Mouse (Mus musculus) regulatory T cell (primary cell): Measurements from ENCODE around the gene Phxr2.
"Not testable (repeated sequence)": the region's sequence is repeated elsewhere in the genome, so short reads cannot be mapped to it uniquely, and the experiment has no call there.

Source experiments
- in situ Hi-C: fragments of 300-600 bp; cut with MboI, MseI; formaldehyde crosslinking; loops from one replicate; pipeline ENCODE4 v1.15.1; 2025; ENCODE audit warnings: high pct_unique_total_duplicates

Gene Phxr2

DNA sequence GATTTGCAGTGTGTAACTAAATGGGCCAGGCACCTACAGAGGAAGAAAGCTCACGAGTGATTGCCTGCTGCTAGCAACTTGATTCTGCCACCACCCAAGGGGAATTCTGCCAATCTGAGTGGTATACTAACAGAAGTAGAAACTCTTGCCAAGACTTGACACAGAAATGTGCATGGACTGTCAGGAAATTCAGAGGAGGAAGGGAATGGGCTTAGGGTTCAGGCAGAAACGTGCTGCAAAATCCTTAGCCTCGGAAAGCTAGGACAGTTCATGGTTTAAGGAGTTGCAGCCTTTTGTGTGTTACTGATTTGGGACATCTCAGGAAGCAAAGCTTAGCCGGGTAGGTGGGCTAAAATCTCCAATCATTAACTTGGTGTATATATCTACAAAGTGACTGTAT lies at the start of gene Phxr2:
Phxr2 (minus strand) TSS at position 101 of the 400 bp plus-strand sequence.
- in situ Hi-C loops = no loop called here

DNA sequence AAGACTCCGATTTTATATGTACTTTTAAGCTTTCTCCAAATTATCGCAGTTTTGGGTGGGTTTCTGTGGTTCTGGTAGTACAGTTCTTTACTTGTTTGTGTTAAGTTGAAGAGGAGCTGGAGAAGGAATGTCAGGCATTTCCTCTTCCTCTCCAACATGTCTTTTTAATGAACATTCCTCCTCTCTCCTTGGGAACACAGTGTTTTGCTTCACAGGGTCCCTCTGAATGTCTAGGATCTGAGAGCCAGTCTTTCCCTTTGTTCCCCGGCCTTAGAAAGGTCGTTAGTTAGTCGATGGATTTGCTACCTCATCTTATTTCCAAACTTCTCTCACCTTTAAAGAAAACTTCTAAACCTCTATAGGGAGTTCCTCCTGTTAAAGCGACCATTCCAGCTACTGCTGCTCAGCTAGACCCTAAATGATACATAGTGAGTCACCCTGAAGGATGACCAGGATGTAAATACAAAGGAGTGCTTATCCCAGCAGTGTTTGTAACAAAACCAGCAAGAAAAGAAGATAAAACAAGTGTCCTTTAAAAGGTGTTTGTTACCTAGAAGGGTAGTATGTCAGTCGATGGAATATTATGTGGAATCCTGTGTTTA lies 46.9 kb upstream of the Phxr2 start:
- in situ Hi-C loops = no loop called here

DNA sequence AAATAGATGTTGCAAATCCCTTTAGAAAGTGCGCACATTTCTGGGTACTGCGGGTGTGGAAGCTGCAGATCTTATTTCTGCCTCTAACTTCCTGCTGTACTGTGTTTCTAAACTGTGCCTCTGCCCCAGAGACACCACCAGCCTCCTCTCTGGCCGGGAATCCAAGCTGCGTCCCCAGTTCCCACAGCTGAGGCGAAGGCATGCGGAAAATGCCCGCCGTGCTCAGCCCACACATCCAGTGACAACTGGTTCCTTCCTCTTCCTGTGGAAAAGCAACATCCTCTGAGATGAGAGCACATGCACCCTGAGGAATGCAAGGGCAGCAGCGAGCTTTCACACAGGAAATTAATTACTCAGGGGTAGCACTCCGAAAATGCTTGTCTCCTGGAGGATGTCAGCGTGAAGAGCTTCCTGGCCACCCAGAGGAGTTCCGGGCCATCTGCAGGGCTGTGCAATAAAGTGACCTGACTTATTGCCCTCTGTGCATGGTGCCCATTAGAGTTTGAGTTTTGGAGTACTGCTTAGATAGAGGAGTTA lies 45.9 kb upstream of the Phxr2 start:
- in situ Hi-C loops = no loop called here

DNA sequence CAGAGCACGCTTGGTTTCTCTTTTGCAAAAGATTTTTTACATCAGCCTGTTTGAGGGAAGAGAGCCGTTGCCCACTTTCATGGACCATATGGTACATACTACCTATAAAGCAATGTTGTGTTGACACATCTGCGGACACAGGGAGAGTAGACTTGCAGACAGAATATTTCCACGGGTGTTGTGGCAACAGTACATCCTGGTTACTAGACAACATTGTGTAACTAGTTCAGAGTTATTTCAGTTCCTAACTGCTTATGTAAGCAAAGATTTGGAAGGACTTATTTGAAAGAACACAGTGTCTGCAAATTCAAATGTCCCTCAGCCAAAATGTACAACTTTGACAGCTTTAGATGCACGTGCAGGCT lies 43.6 kb upstream of the Phxr2 start:
- in situ Hi-C loops = loop anchor here (10.0 kb wide), 1 partner anchor 445 kb away; no protein-coding TSS in a partner anchor

DNA sequence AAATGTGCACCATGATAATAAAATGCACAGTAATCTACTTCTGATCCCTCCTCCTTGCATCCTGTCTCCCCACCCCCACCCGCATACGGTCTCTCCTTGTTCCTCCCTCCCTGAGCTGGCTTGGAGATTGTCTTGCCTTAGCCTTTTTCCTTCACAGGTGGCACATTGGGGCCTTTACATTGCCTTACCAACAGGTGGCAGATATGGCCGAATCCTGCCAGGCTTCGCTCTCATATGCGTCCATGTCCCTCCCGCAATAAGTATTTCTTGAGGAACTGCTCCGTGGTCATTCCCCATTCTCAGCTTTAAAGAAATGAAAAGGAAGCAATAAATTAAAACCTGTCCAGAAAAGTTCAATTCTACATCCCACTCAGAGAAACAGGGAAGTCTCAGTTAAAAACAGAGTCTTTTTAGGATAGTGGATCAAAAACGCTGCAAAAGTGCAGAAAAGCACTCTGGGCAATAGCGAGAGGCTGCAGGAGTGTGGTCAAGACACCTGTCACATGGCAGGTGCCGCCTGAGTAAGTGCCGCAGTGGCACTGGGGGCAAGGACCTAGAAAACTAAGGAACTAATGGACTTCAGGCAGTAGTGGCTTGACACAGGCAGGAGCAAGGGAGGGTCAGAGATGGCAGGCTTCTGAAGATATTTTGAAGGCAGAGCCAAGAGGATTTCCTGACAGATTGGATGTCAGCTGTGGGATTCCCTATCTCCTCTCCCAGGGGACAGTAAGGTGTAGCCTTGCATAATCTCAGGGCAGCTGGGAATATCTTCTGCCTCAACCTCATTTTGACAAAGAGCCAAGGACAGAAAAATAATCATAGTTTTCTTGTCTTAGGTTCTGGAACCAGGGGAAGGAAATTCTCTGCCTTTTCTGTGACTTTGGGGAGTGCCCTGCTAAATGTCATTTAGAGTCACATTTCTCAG lies 43.0 kb upstream of the Phxr2 start:
- in situ Hi-C loops = loop anchor here (10.0 kb wide), 1 partner anchor 446 kb away; no protein-coding TSS in a partner anchor

DNA sequence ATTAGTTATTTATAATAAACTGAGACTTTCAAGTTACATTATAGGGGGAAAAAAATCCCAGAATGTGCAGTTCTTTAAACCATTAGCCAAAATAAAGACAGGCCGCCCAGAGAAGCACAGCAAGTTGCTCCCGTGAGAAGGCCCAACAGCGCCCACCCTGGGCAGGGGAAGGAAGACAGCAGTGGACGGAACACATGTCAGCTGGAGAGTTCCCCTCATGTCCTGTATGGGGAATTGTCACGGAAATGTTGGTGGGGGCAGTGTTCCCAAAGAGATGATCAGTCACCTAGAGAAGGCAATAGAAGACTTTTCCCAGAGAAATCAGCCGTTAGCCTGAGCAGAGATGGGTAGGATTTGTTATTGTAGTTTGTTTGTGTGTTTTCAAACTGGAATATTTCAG lies 42.3 kb upstream of the Phxr2 start:
- in situ Hi-C loops = loop anchor here (10.0 kb wide), 1 partner anchor 446 kb away; no protein-coding TSS in a partner anchor

DNA sequence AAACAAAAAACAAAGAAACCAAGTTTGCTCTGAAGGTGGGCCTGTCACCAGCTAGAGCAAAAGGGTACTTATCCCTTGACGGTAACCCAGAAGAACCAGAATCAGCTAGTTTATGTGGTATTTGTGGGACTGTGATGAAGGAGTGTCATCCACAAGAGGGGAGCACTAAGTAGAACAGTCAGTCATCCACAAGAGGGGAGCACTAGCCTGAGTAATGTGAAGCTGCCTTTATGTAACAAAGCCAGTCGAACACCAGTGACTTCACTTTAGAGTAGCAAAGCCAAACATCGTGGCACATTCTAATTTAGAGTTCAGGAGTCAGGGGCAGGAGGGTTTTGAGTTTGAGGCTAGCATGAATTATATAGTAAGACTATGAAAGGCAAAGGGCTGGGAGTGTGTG lies 40.3 kb upstream of the Phxr2 start:
- in situ Hi-C loops = loop anchor here (10.0 kb wide), 1 partner anchor 448 kb away; no protein-coding TSS in a partner anchor

DNA sequence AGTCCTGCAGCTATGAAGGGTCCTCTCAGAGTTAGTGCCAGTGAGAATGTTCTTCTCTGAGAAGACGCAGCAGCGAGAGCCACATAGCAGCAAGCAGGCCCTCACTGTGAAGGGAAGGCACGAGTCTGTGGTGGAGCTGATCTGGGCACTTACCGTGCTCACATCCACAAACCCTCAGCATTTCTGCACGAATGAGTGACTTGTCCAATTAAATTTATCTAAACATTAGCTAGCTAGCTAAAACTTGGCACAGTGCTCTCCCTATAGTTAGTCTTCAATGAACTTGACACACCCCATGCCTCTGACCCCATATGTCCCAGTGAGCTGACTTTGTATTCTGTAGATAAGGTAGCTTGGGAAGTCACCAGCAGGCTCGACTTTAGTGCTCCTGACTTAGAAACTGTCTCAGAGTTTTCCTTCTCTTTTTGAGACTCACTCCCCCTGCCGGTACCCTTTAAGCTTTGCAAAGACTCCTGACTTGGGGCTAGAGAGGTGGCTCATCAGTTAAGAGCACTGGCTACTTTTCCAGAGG lies 39.7 kb upstream of the Phxr2 start:
- in situ Hi-C loops = loop anchor here (10.0 kb wide), 1 partner anchor 449 kb away; no protein-coding TSS in a partner anchor

DNA sequence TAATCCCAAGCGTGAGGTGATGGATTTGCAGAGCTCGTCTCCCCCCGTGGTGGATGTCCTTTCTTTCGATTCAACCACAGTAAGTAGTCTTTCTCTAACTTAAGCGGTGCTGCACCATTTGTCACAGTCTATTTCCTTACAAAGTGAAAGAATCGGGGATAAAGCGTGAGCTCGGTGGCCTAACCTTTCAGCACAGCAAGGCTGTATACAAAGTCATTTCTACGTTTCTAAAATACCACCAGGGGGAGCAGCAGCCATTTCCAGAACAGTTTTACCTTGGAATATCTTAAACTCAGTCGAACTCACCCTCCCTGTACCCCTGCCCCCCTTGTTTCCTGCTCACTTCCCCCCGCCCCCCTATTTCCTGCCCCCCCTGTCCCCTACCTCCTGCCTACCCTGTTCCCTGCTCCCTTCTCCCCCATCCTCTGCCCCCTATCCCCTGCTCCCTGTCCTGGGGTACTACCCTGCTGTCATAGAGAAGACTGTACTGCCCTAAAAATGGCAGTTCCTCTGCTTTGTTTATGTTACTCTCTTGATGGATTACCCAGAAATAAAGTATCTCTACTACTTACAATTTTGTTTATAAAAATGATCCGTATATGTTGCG lies 38.8 kb upstream of the Phxr2 start:
- in situ Hi-C loops = loop anchor here (10.0 kb wide), 1 partner anchor 450 kb away; no protein-coding TSS in a partner anchor

DNA sequence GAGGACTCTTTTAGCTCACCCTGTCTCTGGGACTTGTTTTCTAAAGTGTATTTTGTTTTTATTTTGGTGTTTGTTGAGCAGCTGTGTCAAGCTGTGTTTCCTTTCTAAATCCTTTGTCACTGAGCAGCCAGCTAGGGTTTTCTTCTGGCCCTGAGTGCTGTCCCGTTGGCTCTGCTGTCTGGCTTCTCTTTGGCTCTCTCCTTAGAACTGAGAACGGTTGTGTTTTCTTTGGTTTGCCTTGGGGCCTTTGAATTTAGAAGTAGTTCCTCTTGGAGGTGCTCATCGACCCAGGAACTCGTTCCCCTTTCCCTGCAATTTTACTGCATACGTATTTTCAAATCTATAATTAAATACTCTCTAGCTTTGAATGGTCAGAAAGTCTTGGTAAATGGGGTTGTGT lies 36.9 kb upstream of the Phxr2 start:
- in situ Hi-C loops = loop anchor here (10.0 kb wide), 1 partner anchor 452 kb away; no protein-coding TSS in a partner anchor

DNA sequence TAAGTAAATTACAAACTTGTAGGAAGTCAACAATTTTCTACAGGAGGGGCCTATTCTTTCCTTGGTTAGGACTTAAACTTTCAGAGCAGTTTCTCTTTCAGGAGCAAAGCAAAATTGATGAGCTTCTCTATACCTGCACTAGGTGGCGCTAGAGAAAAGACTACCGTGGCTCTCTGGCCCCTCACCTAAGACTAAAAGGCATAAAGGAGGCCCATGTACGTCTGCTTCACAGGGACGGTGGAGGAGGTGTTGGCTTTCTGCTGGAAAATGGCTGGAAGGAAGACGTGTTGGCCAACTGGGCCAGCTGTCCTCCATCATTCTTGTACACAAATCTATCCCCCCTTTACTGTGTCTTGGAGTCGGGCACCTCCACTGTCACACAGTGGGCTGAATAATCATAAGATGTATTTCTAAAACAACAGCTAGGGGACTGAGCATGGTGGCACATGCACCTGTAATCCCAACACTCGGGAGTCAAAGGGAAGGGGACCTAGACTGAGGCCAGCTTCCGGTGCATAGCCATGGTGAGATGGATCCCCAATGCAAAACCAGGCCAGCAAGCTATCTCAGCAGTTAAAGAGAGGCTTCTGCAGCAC lies 36.0 kb upstream of the Phxr2 start:
- in situ Hi-C loops = loop anchor here (10.0 kb wide), 1 partner anchor 453 kb away; no protein-coding TSS in a partner anchor

DNA sequence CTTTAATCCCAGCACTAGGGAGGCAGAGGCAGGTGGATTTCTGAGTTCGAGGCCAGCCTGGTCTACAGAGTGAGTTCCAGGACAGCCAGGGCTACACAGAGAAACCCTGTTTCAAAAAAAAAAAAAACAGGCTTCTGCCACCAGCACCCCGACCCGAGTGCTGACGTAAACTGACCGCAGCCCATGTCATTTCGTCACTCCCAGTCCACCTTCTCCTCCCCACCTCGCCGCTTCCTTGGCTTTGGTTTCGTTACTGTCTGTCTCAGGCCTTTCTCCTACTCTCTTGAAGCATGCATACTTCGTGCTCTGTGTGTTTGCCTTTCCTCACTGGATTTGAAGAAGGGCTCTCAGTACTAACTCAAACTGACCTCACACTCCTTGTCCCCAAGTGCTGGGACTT lies 31.6 kb upstream of the Phxr2 start:
- in situ Hi-C loops = not testable (repeated sequence)

DNA sequence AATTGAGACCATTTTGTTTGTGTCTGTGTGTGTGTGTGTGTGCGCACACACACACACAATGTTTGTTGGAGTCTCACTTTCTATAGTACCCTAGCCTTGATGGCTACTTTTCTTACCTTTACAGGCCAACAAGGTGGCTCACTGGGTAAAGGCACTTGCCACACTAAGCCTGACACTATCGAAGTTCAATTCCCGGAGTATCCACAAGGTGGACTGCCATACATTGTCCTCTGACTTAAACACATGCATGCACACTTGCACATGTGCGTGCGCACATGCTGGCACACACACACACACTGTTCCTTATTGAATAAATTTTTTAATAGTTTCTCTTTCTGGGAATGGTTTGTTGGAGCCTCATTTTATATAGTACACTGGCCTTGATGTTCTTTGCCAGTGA lies 30.7 kb upstream of the Phxr2 start:
- in situ Hi-C loops = no loop called here

DNA sequence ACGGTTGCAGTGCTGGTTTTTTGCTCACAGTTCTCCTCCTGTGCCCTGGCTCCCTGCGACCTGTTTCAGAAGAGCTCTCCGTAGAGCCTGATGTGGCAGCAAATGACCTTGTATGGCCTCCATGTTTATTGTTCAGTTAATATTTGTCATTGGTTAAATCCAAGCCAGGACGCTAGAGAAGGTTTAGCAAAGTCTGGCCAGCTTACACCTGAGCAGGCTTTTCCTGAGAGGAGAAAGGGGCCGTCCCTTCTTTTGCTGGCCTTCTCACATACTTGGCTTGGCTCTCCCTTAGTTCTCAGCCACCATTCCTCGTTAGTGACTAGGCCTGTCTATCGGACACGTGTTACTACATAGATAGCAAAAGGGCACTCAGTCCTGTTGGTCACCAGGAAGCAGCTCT lies 28.5 kb upstream of the Phxr2 start:
- in situ Hi-C loops = no loop called here

DNA sequence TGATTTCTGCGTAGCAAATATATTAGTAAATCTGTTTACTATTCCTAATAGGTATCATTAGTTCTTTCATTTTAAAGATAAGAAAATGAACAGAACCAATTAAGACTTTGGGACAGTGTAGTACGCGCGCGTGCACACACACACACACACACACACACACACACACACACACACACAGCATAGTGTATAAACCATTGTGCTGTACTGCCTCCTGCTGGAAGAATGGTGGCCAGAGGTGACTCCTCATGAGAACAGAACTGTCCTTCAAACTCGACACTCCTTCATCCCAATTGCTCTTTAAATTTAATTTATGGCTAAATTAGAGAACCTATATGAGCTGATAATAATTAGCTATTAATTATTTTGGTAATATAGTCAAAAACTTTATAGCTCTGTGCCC lies 25.9 kb upstream of the Phxr2 start:
- in situ Hi-C loops = no loop called here

DNA sequence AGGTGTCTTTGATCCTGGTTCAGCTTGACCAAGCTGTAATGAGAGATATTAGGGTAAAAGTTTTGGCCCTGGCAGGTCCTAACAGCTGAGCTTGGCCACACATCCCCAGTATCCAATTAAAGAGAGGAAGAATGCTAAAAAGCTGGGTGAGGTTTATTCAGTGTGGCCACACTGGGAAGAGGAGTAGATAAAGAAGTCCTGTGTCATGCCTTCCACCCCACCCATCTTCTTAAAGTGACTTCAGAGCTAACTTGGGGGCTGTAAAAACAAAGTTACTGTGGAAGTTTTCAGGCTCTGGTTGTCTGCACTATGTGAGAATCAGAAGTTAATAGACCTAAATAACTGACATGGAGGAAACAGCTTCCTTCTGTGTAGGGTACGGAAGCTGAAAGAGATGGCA lies 25.5 kb upstream of the Phxr2 start:
- in situ Hi-C loops = no loop called here

DNA sequence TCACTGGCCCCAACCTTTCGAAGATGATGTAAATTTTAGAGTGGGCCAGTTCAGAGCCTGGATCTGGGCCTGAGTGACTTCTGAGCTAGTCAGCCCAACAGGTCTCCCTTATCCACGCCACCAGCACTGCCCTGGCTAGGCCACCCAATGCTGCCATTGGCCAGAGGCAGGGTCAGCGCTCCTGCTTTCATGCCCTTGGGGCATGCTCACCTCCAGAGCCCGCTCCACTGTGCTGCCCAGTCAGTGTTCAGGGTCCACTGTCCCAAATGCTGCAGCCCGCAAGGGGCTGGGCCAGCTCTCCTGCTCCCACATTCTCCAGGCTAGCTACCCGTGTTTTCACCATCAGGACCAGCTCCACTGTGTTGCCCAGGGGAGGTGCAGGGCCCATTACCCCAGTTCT lies 23.9 kb upstream of the Phxr2 start:
- in situ Hi-C loops = no loop called here

DNA sequence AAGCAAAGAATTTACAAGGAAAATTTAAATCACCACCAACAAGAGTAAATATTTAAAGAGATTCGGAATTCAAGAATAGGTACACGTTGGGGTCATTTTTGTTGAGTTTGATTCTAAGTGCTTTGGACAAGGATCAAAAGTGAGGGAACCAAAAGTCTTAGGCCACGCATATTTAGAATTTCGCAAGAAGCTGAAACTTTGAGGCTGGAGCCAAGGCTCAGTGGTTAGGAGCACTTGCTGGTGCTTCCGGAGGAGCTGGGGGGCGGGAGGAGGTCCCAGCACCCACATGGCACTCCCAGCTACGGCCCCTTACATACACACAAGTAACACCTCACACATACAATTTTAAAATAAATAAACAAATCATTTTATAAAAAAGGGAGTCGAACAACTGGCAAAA lies 20.5 kb upstream of the Phxr2 start:
- in situ Hi-C loops = no loop called here

DNA sequence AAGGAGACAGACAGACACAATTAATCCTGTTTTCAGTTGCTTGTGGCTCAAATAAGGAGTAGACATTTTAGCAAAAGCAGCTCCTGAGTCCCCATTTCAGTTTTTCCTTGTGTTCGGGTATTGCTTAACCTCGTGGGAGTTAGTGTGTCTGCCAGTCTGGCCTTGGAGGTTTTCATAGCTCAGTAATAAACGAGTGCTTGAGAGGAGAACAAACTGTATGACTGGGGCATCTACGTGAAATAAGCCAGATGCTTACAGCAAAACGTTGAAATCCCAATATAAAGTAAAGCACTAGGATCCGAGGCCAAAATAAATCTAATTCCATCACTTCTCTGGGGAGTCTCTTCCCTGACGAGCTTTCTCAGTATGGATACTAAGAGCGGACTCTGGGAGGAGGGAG lies 19.5 kb upstream of the Phxr2 start:
- in situ Hi-C loops = no loop called here

DNA sequence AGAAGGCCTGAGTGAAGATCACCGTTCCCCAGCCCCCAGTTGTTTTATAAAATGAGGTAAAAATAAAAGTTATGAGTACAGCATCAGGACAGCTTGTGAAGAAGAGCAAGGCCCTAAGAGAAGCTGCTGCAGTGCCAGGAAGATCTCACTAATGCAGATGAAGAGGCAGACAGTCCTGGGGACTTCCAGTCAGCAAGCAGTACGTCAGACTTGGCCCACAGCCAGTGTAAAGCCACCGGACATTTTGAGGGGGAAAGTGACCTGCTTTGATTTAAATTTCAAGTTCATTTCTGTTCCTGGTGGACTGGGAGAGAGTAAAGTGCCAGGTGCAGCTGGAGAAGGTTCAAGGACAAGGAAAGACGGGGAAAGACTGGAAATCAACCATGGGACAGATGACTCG lies 10.2 kb upstream of the Phxr2 start:
- in situ Hi-C loops = no loop called here

DNA sequence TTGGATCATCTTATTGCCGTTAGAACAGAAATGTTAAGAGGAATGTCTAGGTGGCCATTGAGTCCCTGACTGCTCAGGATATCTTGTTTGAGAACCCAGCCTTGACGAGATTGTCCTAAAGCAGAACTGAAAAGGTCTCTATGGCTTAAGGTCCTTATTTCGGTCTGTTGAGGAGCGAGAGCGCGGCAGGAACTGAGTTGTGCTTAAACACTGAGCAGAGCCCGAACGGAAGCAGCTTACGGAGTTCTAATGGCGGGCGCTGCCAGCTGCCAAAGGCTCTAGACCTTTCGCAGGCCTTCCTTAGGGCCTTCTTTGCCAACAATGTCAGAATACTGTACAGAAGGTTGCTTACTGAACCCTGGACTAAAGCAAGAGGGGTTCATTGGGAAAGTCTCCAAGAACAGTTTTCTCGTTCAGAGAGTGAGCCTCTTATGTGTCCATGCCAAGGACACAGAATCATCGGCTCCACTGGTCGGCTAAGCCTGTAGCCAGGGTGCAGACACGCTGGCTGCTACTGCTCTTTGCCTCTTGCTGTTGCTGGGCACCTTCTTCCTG lies 7.3 kb upstream of the Phxr2 start:
- in situ Hi-C loops = no loop called here
